Mouse (Mus musculus): ENCODE data around the gene 5031439G07Rik. TPM values are rescaled to one million over a fixed set of nuclear protein-coding genes. Genes with fewer than 3 reads are reported as not detected.
"Not testable (repeated sequence)": the region's sequence is repeated elsewhere in the genome, so short reads cannot be mapped to it uniquely, and the experiment has no call there.

5031439G07Rik gene
- 19.2 and 27.8 TPM in 2 replicates for polyA plus RNA-seq (2014; fragmentation: Nextera tagmentation; extraction: Ambion mirVana)

DNA sequence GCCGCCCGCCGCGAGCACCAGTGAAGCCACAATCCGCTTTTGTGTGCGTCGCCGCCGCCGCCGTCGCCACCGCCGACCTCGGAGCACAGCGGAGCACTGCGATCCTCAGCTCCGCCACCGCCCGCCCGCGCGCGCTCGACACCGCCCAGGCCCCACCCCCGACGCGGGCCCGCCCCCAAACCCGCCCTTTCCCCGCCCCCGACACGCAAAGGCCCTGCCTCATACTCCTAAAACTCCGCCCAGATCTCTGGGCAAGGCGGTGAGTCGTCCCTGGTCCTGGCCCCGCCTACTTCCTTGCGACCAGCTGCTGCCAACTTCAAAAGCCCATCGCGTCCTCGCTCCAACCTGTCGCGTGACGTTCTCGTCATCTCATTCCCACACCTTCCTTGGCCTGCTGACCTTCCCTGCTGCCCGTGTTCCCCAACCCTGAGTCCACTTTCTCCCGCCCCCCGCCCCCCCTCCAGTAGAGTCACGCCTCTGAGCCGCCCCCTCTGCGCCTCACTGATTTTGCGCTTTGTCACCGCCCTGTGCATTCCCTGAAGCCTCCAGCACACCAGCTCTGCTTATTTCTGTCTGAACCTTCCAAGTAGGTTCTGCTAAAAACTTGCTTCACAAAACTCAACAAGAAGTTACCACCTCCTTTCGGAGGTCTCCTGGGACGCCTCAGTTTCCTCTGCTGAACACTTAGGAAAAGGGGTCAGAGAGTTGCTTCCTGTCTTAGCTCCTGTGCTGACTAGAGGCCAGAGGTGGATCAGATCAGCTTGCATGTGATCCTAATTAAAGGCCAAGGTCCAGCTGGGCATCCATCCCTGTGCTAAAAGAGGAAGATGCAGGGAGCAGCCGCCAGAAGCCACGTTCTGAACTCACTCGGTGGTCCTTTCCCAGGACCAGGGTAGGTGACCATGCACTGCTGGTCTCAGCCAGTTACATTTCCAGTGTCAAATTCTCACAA, at the start of gene 5031439G07Rik:
Gene 5031439G07Rik (minus strand): TSS at position 678 of the 952 bp plus-strand sequence.
- WGBS = 1% methylated on average over 56 of the region's 59 CpGs
- peak within 1 kb of the TSS; percentile 76 for H3K4me2 ChIP-seq (replicated peaks)
- no peaks in the 10 kb centered on the region for H3K9me3 ChIP-seq (ENCODE audit: control insufficient read depth, low read length)
- peak; percentile 88 for DNase-seq (ENCODE audit: low spot score)
- H3K27ac ChIP-seq = peak within 1 kb of the TSS; percentile 82
- no peaks in the 10 kb centered on the region; the same call in 1 of the 2 replicates for H3K27me3 ChIP-seq (ENCODE audit: control insufficient read depth, insufficient read depth, low read length)
- ATAC-seq (ENCODE audit: low FRiP score) = peak; percentile 90
- H3K4me1 ChIP-seq (replicated peaks; ENCODE audit: control insufficient read depth, insufficient read depth, low read length) = peaks cover 22% of the 10 kb centered on the region
- peak within 1 kb of the TSS; percentile 96 for H3K9ac ChIP-seq
- H3K36me3 ChIP-seq (replicated peaks; ENCODE audit: control insufficient read depth, insufficient read depth) = no peaks in the 10 kb centered on the region
- peak within 1 kb of the TSS; percentile 85 for H3K4me3 ChIP-seq (replicated peaks; ENCODE audit: low read length)

DNA sequence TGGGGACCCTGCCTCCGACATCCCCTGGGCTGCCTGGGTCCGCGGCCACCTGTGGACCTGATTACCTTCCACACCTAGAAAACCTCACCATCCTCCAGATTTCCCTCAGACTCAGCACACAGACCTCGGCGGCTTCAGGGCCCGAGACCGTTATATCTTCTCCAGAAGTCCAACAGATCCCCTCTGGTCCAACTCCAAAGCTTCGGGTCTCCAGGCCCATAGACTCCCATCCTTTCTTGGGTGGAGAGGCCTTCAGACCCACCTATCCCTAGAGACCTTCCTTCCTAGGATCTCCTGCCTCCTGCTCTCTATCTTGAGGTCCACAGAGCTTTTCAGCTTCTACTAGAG, 49.0 kb upstream of the 5031439G07Rik start:
- Histone ChIP-seq H3K4me3 (replicated peaks; ENCODE audit: low read length) (peak overlapping the region; percentile 87), H3K9ac (peak overlapping the region; percentile 88), H3K36me3 (replicated peaks; ENCODE audit: control insufficient read depth, insufficient read depth) (no peaks in the 10 kb centered on the region), H3K9me3 (ENCODE audit: control insufficient read depth, low read length) (no peaks in the 10 kb centered on the region), H3K27me3 (ENCODE audit: control insufficient read depth, insufficient read depth, low read length) (0 out of 2 replicates have a peak, but pooled peaks cover 8% of the 10 kb centered on the region), H3K4me2 (replicated peaks) (peak overlapping the region; percentile 95), H3K4me1 (replicated peaks; ENCODE audit: control insufficient read depth, insufficient read depth, low read length) (peaks cover 30% of the 10 kb centered on the region), H3K27ac (no peak overlapping the region)
- ATAC-seq (ENCODE audit: low FRiP score) (no peak), DNase-seq (ENCODE audit: low spot score) (no peak)
- 8% methylated on average over 8 of the region's 8 CpGs for WGBS

DNA sequence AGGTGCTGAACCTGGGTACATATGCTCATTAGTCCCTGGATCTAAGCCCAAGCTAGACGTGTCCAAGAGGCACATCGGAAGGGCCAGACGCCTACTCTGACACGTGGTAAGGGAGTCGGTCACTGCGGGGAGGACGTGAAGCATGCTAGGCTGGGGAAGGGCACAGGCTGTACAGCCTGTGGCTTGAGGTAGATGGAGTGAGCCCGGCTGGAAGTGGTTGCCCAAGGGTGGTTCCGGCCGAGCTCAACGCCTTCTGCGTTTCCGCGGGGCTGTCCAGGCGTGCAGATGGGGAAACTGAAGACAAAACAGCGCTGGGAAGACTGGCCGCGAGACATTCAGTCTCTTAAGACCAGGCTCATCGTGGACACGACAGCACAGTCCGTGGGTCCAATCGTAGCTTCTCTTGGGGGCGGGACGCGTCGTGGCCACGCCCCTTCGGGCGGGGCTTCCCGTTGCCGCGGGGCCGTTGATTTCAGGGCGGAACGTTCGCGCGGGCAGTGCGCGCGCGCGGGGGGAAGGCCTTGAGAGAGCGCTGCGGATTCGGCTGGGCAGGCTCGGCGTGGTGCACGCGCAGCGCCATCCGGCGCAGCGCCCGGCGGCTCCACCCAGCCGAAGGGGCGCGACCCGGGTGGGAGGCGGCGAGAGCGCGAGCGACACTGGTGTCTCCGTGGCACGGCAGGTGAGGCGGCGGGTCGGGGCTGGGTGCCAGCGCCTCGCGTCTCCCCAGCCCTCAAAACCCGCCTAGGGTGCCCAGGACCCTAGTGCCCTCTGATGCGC, 48.4 kb upstream of the 5031439G07Rik start:
- 0 out of 2 replicates have a peak, but pooled peaks cover 8% of the 10 kb centered on the region for H3K27me3 ChIP-seq (ENCODE audit: control insufficient read depth, insufficient read depth, low read length)
- H3K36me3 ChIP-seq (replicated peaks; ENCODE audit: control insufficient read depth, insufficient read depth) = no peaks in the 10 kb centered on the region
- ATAC-seq (ENCODE audit: low FRiP score) = peak; percentile 96
- under 1% methylated on average over 68 of the region's 75 CpGs for WGBS
- peak overlapping the region; percentile 57; the same call in 1 of the 2 replicates for H3K27ac ChIP-seq
- peak overlapping the region; percentile 88 for H3K9ac ChIP-seq
- H3K4me2 ChIP-seq (replicated peaks) = peak overlapping the region; percentile 95
- H3K4me1 ChIP-seq (replicated peaks; ENCODE audit: control insufficient read depth, insufficient read depth, low read length) = peaks cover 24% of the 10 kb centered on the region
- no peaks in the 10 kb centered on the region for H3K9me3 ChIP-seq (ENCODE audit: control insufficient read depth, low read length)
- H3K4me3 ChIP-seq (replicated peaks; ENCODE audit: low read length) = peak overlapping the region; percentile 87
- peak; percentile 99 for DNase-seq (ENCODE audit: low spot score)

GRCm38 (mm10) chr15:85033916-85034315, 45.6 kb upstream of the 5031439G07Rik start:
- not testable (repeated sequence) for H3K27me3 ChIP-seq (ENCODE audit: control insufficient read depth, insufficient read depth, low read length); DNase-seq (ENCODE audit: low spot score); ATAC-seq (ENCODE audit: low FRiP score); H3K36me3 ChIP-seq (replicated peaks; ENCODE audit: control insufficient read depth, insufficient read depth); H3K27ac ChIP-seq; H3K9me3 ChIP-seq (ENCODE audit: control insufficient read depth, low read length); H3K9ac ChIP-seq; H3K4me3 ChIP-seq (replicated peaks; ENCODE audit: low read length); H3K4me2 ChIP-seq (replicated peaks)
- peaks cover 17% of the 10 kb centered on the region for H3K4me1 ChIP-seq (replicated peaks; ENCODE audit: control insufficient read depth, insufficient read depth, low read length)
- WGBS = 55% methylated on average over 7 of the region's 7 CpGs

DNA sequence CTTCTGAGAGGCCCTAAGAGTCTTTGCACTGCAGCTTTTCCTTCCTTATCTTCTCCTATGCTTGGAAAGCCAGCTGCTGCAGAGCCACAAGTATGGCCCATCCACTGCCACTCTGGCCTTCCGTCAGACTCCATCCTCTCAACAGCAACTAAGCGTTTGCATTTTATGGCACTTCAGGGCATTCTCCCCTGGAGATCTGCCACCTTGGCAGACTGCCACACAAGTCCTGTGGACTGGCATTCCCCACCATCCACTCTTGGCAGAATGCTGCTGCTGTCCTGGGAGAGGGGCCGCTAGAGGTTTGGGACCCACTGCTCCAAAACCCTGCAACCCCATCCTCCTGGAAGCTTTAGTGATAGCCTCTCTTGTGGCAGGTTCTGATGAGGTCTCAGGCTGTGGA, 43.5 kb upstream of the 5031439G07Rik start:
- no peak overlapping the region for H3K4me2 ChIP-seq (replicated peaks)
- no peak overlapping the region for H3K27ac ChIP-seq
- ATAC-seq (ENCODE audit: low FRiP score) (no peak), DNase-seq (ENCODE audit: low spot score) (peak; percentile 49)
- H3K4me1 ChIP-seq (replicated peaks; ENCODE audit: control insufficient read depth, insufficient read depth, low read length) = 0 out of 2 replicates have a peak, but pooled peaks cover 6% of the 10 kb centered on the region
- WGBS = 66% methylated on average over 3 of the region's 3 CpGs
- H3K27me3 ChIP-seq (ENCODE audit: control insufficient read depth, insufficient read depth, low read length) = 0 out of 2 replicates have a peak, but pooled peaks cover 8% of the 10 kb centered on the region
- no peak overlapping the region for H3K4me3 ChIP-seq (replicated peaks; ENCODE audit: low read length)
- H3K36me3 ChIP-seq (replicated peaks; ENCODE audit: control insufficient read depth, insufficient read depth) = no peaks in the 10 kb centered on the region
- no peak overlapping the region for H3K9ac ChIP-seq
- no peaks in the 10 kb centered on the region for H3K9me3 ChIP-seq (ENCODE audit: control insufficient read depth, low read length)

DNA sequence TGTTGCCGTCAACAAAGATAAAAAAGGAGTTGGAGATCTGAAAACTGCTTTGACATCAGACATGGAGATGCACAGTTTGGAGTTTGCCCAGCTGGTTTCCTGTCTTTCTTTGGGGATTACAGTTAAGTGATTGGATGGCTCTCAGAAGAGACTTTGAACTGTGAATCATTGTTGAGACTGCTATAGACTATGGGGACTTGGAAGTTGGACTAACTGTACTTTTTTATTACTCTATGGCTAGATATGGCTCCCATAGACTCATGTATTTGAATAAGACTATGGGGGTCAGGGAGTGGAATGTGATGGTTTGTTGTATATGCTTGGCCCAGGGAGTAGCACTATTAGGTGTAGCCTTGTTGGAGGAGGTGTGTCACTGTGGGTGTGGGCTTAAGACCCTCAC, 42.3 kb upstream of the 5031439G07Rik start:
- H3K9ac ChIP-seq; H3K27me3 ChIP-seq (ENCODE audit: control insufficient read depth, insufficient read depth, low read length); H3K36me3 ChIP-seq (replicated peaks; ENCODE audit: control insufficient read depth, insufficient read depth); ATAC-seq (ENCODE audit: low FRiP score); H3K9me3 ChIP-seq (ENCODE audit: control insufficient read depth, low read length); H3K27ac ChIP-seq; DNase-seq (ENCODE audit: low spot score); H3K4me1 ChIP-seq (replicated peaks; ENCODE audit: control insufficient read depth, insufficient read depth, low read length); H3K4me2 ChIP-seq (replicated peaks); H3K4me3 ChIP-seq (replicated peaks; ENCODE audit: low read length): not testable (repeated sequence)
- WGBS = 79% methylated on average over 1 of the region's 1 CpGs

DNA sequence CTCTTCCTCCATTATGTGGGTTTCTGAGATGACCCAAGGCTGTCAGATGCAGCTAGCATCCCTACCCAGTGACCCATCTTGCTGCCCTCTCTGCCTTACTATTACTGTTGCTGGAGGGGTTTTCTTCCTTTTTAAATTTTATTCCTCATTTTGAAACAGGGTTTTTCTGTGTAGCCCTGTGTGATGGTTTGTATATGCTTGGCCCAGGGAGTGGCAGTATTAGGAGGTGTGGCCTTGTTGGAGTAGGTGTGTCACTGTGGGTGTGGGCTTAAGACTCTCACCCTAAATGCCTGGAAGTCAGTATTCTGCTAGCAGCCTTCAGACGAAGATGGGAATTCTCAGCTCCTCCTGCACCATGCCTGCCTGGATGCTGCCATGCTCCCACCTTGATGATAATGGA, 40.3 kb upstream of the 5031439G07Rik start, which contains the start of gene Fam118a:
Gene Fam118a (plus strand): TSS at position 301 of the 400 bp plus-strand sequence.
- not testable (repeated sequence) for H3K9me3 ChIP-seq (ENCODE audit: control insufficient read depth, low read length); H3K4me2 ChIP-seq (replicated peaks); H3K4me3 ChIP-seq (replicated peaks; ENCODE audit: low read length); H3K27ac ChIP-seq; H3K27me3 ChIP-seq (ENCODE audit: control insufficient read depth, insufficient read depth, low read length); DNase-seq (ENCODE audit: low spot score); H3K36me3 ChIP-seq (replicated peaks; ENCODE audit: control insufficient read depth, insufficient read depth); H3K4me1 ChIP-seq (replicated peaks; ENCODE audit: control insufficient read depth, insufficient read depth, low read length); ATAC-seq (ENCODE audit: low FRiP score); H3K9ac ChIP-seq
- 65% methylated on average over 1 of the region's 1 CpGs for WGBS

DNA sequence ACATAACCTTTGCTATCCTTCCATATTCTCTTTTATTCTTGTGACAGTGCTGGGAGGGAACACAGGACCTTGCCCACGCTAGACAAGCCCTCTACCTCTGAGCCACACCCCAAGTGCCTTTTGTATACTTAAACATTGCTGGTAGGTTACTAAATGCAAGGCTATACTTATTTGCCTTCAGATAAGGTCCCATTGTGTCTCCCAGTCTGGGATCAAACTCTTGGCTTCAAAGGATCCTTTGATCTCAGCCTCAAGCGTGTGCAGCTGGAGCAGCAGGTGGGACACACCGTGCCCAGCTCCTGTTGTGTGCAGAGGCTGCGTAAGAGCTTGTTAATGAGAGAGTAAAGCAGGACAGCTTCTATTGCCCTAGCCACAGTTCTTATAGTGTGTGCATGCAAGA, 39.4 kb upstream of the 5031439G07Rik start:
- Histone ChIP-seq H3K9me3 (ENCODE audit: control insufficient read depth, low read length) (no peaks in the 10 kb centered on the region), H3K4me1 (replicated peaks; ENCODE audit: control insufficient read depth, insufficient read depth, low read length) (no peaks in the 10 kb centered on the region), H3K4me2 (replicated peaks) (no peak overlapping the region), H3K27me3 (ENCODE audit: control insufficient read depth, insufficient read depth, low read length) (no peaks in the 10 kb centered on the region), H3K9ac (no peak overlapping the region), H3K4me3 (replicated peaks; ENCODE audit: low read length) (no peak overlapping the region), H3K36me3 (replicated peaks; ENCODE audit: control insufficient read depth, insufficient read depth) (no peaks in the 10 kb centered on the region), H3K27ac (no peak overlapping the region)
- WGBS = 46% methylated on average over 4 of the region's 4 CpGs
- DNase-seq (ENCODE audit: low spot score) = no peak
- no peak for ATAC-seq (ENCODE audit: low FRiP score)

GRCm38 (mm10) chr15:85026197-85026596, 37.8 kb upstream of the 5031439G07Rik start:
- DNase-seq (ENCODE audit: low spot score) (no peak), ATAC-seq (ENCODE audit: low FRiP score) (no peak)
- H3K4me1 ChIP-seq (replicated peaks; ENCODE audit: control insufficient read depth, insufficient read depth, low read length) = no peaks in the 10 kb centered on the region
- no peaks in the 10 kb centered on the region for H3K9me3 ChIP-seq (ENCODE audit: control insufficient read depth, low read length)
- H3K27me3 ChIP-seq (ENCODE audit: control insufficient read depth, insufficient read depth, low read length) = no peaks in the 10 kb centered on the region
- no peak overlapping the region for H3K4me2 ChIP-seq (replicated peaks)
- no peak overlapping the region for H3K4me3 ChIP-seq (replicated peaks; ENCODE audit: low read length)
- WGBS = 86% methylated on average over 4 of the region's 4 CpGs
- H3K36me3 ChIP-seq (replicated peaks; ENCODE audit: control insufficient read depth, insufficient read depth) = no peaks in the 10 kb centered on the region
- H3K27ac ChIP-seq = no peak overlapping the region
- no peak overlapping the region for H3K9ac ChIP-seq

Data from hindbrain, embryonic 14.5 days (tissue).